Mouse (Mus musculus) kidney, postnatal 14 days (tissue): ENCODE measurements at regions not wholly inside any gene's neighbourhood (a gene's known extent, or its start where the extent isn't known, plus 50 kb on each side); places are given as distances from the start of the nearest gene placed in this dataset.

Experiments
- DNase-seq: peaks from one replicate; pipeline ENCODE4 v3.0.0; 2022; ENCODE audit warnings: mixed read lengths

DNA sequence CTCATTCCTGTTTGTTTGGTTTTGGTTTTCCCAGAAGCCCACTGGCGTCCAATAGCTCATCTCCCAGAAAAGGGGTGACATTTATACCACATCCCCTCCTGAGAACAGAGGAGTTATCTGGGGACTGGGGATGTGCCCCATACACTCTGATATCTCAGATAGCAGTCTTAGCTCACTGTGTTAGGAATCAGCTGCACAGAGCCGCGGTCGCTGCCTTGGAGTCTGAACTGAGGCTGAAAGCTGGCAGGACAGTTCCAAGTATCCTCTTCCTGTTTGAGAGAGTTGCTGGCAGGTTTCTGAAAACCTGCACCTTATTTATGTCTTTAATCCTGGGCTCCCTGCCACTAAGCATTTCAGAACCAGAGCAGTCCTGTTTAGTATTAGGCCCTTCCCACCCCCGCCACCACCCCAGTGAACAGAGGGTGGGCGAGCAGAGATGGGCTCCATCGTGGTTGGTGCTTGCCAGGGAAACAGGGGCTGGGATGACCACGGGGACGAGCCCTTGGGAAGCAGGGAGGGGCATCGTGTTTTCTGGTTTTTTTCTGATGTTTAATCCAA lies 163.8 kb downstream of the Chic2 start:
- peak; percentile 12 for DNase-seq

GRCm38 (mm10) chr5:74880048-74880437 lies 164.5 kb downstream of the Chic2 start:
- no peak for DNase-seq

DNA sequence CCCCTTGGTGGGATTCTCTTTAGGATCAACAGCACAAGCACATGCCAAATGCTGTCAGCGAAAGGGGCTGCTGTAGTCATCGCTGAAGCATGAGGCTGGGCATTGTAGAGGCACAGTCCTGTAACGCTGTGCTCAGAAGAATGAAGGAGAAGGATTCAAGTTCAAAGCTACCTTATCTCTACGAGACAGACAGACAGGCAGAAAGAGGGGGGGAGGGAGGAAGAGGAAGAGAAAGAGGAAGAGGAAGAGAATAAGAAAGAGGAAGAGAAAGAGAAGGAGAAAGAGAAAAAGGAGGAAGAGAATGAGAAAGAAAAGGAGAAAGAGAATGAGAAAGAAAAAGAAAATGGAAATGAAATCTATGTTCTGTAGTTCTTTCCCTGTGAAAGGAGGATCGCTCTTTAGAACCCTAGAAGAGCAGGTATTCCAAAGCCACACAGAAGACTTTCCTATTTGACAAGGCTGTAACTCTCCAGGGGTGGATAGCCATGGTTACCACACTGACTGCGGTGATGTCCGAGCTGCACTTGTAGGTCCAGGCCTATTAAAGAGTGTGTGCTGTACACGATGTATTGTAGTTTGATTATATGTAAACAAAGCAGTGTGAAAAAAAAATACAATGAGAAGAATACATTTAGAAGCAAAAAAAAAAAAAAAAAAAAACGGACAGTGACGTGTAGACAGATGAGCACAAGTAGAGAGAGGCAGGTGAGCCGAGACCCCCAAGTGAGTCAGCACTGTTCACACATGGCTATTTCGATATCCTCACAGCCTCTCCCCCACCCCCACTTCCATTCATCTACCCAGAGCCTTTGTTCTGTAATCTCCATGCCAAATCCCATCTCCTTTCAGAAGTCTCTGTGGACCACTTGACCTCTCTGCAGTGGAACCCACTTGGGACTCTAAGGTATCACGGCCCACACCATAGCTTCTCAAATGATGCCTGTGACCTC lies 165.2 kb downstream of the Chic2 start:
- no peak for DNase-seq

DNA sequence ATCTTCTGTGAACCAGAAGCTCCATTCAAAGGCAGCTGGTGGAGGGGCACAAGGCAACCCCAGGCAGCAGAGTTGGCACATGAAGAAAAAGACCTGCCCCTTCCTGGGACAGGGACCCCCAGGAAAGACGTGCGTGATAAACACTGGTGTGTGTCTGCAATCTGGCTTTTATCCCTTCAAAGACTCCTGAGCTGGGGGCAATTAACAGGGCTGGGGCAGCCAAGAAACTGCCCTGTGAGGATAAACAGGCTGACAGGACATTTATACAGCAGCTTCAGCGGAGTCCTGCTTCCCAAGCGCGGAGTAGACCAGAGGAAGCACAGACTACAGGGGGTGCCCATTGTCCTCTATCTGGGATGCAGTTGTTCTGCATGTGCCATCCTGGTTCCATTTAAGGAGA lies 167.0 kb downstream of the Chic2 start:
- no peak for DNase-seq

GRCm38 (mm10) chr5:74877185-74877584 lies 167.4 kb downstream of the Chic2 start:
- DNase-seq, result no peak

- peak; percentile 70 for DNase-seq
Observed at GRCm38 (mm10) chr5:74874691-74875090, 169.9 kb downstream of the Chic2 start.

DNA sequence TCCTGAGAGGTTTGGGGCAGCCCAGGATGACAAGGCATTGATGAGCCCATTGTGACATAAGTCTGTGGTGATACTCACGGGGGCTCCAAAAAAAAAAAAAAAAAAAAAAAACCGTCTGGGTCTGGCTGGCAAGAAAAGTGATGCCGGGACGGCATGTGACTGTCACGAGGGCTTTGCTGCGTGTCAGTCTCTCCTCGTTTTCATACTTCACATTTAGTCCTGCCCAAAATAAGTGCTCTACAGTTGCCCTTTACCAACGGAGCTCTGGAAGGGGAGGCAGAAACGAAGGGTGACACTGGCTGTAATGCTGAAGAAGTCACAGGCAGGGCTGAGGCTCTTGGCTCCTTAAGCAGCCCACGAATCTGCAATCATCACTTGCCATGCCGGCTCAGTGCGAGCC lies 167.9 kb upstream of the Lnx1 start:
- DNase-seq, result no peak

DNA sequence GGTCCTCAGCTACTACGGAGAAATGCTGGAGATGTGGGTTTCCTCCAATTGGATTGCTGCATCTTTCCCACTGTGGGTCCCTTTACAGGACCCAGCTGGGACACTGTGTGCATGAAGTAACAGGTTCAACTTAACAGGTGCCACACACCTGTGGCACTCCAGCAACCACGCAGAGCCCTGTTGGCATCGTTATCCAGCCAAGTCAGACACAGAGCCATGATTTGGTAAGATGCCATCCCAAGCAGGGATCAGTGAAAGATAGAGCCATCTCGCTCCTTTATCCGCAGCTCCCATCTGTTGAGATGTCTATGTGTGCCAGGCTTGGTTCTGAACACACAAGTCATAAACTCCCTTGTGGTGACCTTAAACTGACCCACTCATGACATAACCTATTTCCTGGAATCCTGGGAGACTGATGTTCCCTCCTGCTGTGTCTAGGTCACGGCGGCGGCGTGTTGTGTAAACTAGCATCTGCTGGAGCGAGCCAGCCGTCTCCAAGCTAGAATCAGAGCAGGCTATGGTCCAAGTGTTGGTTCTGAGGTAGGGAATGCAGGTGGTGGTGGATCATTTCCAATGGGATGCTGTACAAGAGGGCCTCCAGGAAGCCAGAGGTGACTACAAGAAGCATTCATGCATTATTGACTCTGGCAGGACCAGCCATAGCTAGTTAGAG lies 164.5 kb upstream of the Lnx1 start:
- no peak for DNase-seq

GRCm38 (mm10) chr5:74866697-74867096 lies 164.0 kb upstream of the Lnx1 start:
- DNase-seq, result no peak

DNA sequence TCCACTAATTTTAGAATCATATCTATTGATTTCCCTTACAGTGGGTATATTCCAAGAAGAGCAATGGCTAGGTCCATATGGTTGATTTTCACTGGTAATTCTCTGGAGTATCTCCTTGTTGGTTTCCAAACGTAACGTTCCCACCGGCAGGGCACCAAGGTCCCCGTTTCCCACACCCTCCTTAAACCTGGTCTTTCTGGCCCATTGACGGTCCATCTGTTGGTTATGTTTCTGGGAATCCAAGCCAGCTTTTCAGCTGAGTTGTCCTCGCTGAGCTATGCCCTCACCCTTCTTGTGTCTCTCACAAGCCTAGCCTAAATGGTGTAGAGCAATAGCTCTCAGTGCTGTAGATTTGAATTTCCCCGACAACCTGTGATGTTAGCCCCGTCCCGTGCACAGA lies 162.7 kb upstream of the Lnx1 start:
- DNase-seq, result no peak

DNA sequence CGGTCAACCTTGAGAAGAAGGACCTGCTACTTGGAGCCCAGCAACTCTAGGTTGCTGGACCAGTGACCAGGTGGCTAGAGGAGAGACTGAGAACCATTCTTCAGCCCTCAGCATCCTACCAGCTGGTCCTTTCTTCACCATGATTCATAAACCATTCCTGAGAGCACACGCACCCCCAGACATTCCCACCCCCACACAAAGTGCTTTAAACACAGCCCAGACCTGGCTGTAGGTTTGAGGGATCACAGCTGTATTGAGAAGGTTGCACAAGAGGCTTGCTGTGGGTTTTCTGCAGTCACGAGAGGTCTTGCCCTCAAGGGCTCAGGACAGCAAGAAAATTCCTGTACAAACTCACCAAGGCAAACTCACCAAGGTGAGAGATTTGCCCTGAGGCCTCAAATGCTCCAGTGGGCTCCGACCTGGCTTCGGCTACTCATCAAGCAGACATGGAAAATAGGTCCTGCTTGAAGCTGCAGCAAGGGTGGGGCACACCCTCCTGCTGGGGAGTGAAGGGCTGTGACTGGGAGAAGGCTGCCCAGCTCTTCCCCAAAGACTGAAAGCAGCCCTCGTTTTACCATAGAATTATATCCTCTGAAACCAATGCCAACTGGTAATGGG lies 161.9 kb upstream of the Lnx1 start:
- peak; percentile 21 for DNase-seq

GRCm38 (mm10) chr5:74861297-74861696 lies 158.6 kb upstream of the Lnx1 start:
- DNase-seq, result peak; percentile 23

DNA sequence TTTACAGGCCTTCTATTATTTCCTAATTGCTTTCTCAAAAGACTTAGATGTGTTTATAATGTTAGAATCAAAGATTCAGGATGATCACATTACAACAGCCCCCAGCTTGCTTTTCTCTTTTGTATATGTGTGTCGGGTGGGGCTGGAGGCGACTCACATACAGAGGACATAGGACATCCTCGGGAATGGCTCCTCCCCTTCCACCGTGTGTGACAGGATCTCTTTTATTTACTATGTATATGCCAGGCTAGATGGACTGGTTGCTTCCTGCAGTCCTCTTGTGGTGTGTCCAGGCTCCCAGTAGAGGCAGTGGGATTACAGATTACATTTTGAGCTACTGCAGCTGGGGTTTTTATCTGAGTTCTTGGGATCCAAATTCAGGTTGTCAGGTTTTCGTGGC lies 155.1 kb upstream of the Lnx1 start:
- DNase-seq, result no peak

DNA sequence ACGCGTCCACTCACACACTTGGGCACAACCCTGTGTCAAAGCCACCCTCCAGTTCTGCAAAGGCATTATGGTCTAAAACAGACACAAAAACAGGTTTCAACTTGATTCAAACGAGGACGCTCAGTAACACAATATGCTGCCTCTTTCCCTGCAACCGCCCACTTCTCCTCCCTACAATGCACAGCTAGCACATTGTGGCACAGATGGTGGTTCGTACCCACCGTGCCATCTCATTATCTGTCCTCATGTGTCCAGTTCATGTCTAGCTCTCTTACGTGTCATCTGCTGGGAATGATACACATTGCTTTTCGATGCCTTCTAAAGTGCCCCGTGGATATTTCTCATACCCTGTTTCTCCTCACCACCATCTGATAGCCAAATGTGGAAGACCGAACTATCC lies 154.4 kb upstream of the Lnx1 start:
- no peak for DNase-seq

- DNase-seq, result no peak
Observed at GRCm38 (mm10) chr5:74847824-74848223, 145.1 kb upstream of the Lnx1 start.

DNA sequence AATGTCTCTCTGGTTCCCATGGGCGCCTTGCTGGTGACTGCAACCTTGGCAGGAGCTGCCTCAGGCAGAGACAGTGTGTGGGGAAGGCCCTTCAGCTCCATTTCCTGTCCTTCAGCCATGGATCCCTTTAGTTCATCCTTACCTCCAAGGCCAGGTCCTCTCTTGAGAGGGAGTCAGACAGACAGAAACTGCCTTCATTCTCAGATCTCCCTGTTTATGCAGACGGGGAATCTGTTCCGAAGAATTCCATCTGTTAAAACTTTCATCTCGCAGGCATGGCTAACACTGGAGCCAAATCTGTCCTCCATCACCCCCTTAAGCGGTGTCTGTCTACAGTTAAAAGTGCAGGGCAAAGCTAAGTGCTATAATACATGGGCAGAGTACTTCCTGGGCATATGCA lies 144.0 kb upstream of the Lnx1 start:
- no peak for DNase-seq

DNA sequence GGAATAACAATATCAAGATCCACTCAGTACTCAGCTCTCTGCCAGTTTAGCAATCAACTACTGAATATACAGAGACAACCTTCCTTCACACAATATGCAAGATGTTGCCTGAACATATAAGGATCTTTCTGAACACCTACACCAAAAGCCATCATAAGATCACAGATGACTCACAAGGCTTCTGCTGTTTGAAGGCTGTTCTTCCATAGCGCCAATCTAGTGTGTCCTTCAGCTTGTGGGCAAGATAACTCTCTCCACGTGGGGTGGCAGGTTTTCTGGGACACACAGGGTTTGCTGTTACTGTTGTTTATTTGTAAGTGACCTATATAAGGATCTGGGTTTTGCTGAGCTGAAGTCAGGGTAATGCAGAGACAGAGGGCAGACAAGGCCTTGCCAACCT lies 131.7 kb upstream of the Lnx1 start:
- DNase-seq, result no peak

- DNase-seq, result no peak
Observed at GRCm38 (mm10) chr5:74833887-74834286, 131.2 kb upstream of the Lnx1 start.

DNA sequence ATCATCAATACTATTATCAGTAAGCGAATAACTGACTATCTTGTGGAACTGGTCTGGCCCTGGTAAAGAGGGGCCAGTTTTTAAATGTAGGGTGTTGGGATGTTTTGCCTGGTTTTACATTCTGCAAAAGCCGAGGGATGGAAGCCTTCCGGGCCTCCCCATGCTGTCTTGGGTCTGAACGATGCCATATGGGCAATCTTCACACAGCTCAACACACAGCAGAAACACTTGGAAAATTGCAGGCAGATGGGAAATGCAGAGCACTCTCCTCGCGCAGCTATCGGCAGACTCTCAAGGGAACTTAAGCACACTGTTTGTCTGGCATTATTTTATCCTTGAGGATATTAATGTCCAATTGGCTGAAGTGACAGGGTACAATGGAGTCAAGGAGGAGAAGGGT lies 129.3 kb upstream of the Lnx1 start:
- DNase-seq, result no peak

DNA sequence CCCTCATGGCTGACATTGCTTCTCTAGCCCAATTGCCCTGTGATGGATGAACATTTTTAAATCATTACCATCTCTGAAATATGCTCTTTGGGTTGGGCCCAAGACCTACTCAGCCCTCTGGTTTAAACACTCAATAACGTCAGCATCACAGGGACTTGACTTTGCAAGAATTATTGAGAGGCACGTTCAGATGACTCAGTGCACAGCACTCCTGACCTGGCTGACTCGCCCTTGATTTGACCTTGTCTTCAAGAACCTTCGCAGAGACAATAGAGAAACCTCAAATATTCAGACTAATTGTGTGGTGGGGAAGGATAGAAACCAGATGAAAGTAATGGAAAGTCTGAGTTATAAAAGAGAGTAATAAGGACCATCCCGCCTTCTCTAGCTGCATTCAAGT lies 127.9 kb upstream of the Lnx1 start:
- no peak for DNase-seq

GRCm38 (mm10) chr5:74829003-74829402 lies 126.3 kb upstream of the Lnx1 start:
- no peak for DNase-seq

DNA sequence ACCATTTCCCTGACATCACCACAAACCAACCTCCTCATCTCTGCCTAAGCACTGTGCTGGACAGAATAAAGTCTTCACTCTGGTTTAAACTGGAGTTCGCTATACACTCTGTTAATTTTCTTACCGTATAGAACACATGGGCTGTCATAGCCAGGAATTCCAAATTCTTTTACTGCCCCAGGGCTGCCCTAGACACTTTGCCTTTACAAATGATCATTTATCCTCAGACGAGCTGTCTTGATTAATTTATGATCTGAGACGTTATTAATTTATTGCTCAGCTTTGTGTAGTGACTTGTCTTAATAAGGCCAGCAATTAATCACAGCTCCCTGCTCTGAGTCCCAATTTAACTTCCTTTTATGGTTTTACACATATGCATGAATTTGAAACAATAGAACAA lies 125.2 kb upstream of the Lnx1 start:
- no peak for DNase-seq

DNA sequence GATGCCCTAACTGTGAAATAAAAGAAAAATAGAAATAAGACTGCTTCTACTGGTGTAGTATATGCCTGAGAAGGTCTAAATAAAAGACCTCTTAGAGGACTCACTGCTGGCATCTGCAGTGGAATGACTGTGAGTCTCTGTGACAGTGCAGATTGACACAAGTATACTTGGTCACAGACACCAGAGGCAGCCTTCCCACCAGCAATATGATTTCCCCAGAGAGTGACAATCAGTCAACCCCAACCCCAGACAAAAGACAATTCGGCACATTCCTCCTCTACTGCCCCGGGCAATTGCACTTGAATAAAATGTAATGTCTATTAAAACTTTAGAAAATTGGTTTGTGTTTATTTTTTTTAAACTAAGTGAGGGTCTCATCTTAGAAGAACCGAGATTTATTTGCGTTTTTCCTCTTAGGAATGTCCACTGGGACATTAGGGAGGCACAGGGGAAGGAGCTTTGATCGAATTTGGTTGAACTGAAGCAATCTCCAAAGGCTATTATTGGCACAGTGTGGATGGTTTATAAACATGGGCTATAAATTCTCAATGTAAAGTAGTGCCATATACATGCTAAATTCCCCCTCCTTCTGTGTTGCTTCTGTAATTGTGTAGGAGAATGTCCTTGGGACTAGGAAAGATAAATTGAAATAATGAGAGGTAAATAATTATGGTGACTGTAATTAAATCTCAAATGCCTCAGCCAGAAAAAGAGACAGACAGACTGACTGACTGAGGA lies 123.0 kb upstream of the Lnx1 start:
- no peak for DNase-seq
